Mouse (Mus musculus): ENCODE measurements around the gene Stab1. TPM values are rescaled to one million over a fixed set of nuclear protein-coding genes. Genes with fewer than 3 reads are reported as not detected.

The Stab1 gene
- polyA plus RNA-seq, 1 experiment from 2014 or later, result 15.7 TPM

DNA sequence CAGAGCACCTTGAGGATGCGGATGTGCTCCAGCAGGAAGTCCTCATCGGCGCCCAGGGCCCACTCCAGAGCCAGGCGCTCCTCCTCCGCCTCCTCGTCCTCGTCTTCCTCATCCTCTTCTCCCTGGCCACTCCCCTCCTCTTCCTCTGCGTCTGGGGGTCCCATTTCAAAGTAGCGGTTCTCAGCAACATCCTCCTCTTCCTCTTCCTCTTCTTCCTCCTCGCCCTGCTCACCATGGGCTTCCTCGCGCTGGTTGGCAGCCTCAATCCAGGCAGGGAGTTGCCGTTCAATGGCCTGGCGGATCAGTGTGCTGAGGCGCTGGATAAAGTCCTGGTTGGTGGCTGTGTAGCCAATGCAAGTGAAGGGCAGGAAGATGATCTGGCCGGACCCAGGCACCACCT lies 8.8 kb upstream of the Stab1 start:
- Histone ChIP-seq H3K4me2 (ENCODE audit: low read depth, severe bottlenecking) (no peak overlapping the region), H3K4me1 (ENCODE audit: control insufficient read depth, insufficient read depth, low read length) (no peaks in the 10 kb centered on the region), H3K27me3 (ENCODE audit: control insufficient read depth, insufficient read depth, low read length) (no peaks in the 10 kb centered on the region), H3K27ac (replicated peaks; ENCODE audit: low read depth, low read length) (no peak overlapping the region), H3K9ac (ENCODE audit: low read length) (no peak overlapping the region), H3K4me3 (ENCODE audit: low read depth, low read length) (no peak overlapping the region), H3K9me3 (ENCODE audit: control insufficient read depth, low read length) (no peaks in the 10 kb centered on the region), H3K36me3 (ENCODE audit: control insufficient read depth, insufficient read depth, low read length) (peaks cover 72% of the 10 kb centered on the region)
- DNase-seq (ENCODE audit: low spot score), result no peak
- no peak for ATAC-seq (ENCODE audit: insufficient number of reproducible peaks, low FRiP score, low TSS enrichment, low read depth)
- WGBS, result 91% methylated on average over 16 of the region's 16 CpGs

GRCm38 (mm10) chr14:31173537-31173936 lies 5.1 kb upstream of the Stab1 start:
- DNase-seq (ENCODE audit: low spot score) (no peak), ATAC-seq (ENCODE audit: insufficient number of reproducible peaks, low FRiP score, low TSS enrichment, low read depth) (no peak)
- no peaks in the 10 kb centered on the region for H3K4me1 ChIP-seq (ENCODE audit: control insufficient read depth, insufficient read depth, low read length)
- H3K27ac ChIP-seq (replicated peaks; ENCODE audit: low read depth, low read length), result no peak overlapping the region
- no peaks in the 10 kb centered on the region for H3K9me3 ChIP-seq (ENCODE audit: control insufficient read depth, low read length)
- WGBS, result 89% methylated on average over 7 of the region's 7 CpGs
- H3K9ac ChIP-seq (ENCODE audit: low read length), result no peak overlapping the region
- no peak overlapping the region for H3K4me3 ChIP-seq (ENCODE audit: low read depth, low read length)
- no peaks in the 10 kb centered on the region for H3K27me3 ChIP-seq (ENCODE audit: control insufficient read depth, insufficient read depth, low read length)
- H3K36me3 ChIP-seq (ENCODE audit: control insufficient read depth, insufficient read depth, low read length), result peaks cover 69% of the 10 kb centered on the region
- no peak overlapping the region for H3K4me2 ChIP-seq (ENCODE audit: low read depth, severe bottlenecking)

- Histone ChIP-seq H3K27ac (replicated peaks; ENCODE audit: low read depth, low read length) (no peak overlapping the region), H3K4me2 (ENCODE audit: low read depth, severe bottlenecking) (no peak overlapping the region), H3K4me3 (ENCODE audit: low read depth, low read length) (no peak overlapping the region), H3K36me3 (ENCODE audit: control insufficient read depth, insufficient read depth, low read length) (peaks cover 67% of the 10 kb centered on the region), H3K9ac (ENCODE audit: low read length) (no peak overlapping the region), H3K9me3 (ENCODE audit: control insufficient read depth, low read length) (no peaks in the 10 kb centered on the region), H3K4me1 (ENCODE audit: control insufficient read depth, insufficient read depth, low read length) (no peaks in the 10 kb centered on the region), H3K27me3 (ENCODE audit: control insufficient read depth, insufficient read depth, low read length) (no peaks in the 10 kb centered on the region)
- 93% methylated on average over 18 of the region's 18 CpGs for WGBS
- no peak for DNase-seq (ENCODE audit: low spot score)
- no peak for ATAC-seq (ENCODE audit: insufficient number of reproducible peaks, low FRiP score, low TSS enrichment, low read depth)
Measured at GRCm38 (mm10) chr14:31172781-31173455, 4.5 kb upstream of the Stab1 start.

DNA sequence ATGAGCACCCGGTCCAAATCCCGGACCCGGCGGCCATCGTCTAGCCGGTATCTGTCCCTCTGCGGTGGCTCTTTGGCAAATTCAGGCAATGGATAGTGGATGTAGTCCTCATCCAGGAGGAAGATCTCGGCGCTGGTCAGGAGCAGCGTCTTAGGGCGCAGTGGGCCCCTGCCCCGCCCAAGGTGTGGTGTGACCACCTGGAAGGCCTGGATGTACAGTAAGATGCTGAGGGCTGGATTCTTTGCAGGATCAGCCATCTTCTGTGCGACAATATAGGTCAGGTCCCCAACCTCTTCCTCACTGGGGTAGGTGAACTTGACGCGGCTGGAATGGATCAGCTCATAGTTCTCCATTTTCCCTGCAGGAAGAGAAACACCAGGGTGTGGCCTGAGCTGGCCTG lies 3.4 kb upstream of the Stab1 start:
- no peak overlapping the region for H3K9ac ChIP-seq (ENCODE audit: low read length)
- H3K27ac ChIP-seq (replicated peaks; ENCODE audit: low read depth, low read length), result no peak overlapping the region
- no peaks in the 10 kb centered on the region for H3K4me1 ChIP-seq (ENCODE audit: control insufficient read depth, insufficient read depth, low read length)
- DNase-seq (ENCODE audit: low spot score), result no peak
- H3K36me3 ChIP-seq (ENCODE audit: control insufficient read depth, insufficient read depth, low read length), result peaks cover 58% of the 10 kb centered on the region
- 95% methylated on average over 15 of the region's 15 CpGs for WGBS
- H3K9me3 ChIP-seq (ENCODE audit: control insufficient read depth, low read length), result no peaks in the 10 kb centered on the region
- no peak for ATAC-seq (ENCODE audit: insufficient number of reproducible peaks, low FRiP score, low TSS enrichment, low read depth)
- H3K4me3 ChIP-seq (ENCODE audit: low read depth, low read length), result no peak overlapping the region
- no peaks in the 10 kb centered on the region for H3K27me3 ChIP-seq (ENCODE audit: control insufficient read depth, insufficient read depth, low read length)
- no peak overlapping the region for H3K4me2 ChIP-seq (ENCODE audit: low read depth, severe bottlenecking)

GRCm38 (mm10) chr14:31171386-31171785 lies 2.9 kb upstream of the Stab1 start:
- no peaks in the 10 kb centered on the region for H3K27me3 ChIP-seq (ENCODE audit: control insufficient read depth, insufficient read depth, low read length)
- no peak for DNase-seq (ENCODE audit: low spot score)
- no peak overlapping the region for H3K27ac ChIP-seq (replicated peaks; ENCODE audit: low read depth, low read length)
- no peaks in the 10 kb centered on the region for H3K9me3 ChIP-seq (ENCODE audit: control insufficient read depth, low read length)
- no peak overlapping the region for H3K4me2 ChIP-seq (ENCODE audit: low read depth, severe bottlenecking)
- no peak overlapping the region for H3K9ac ChIP-seq (ENCODE audit: low read length)
- no peak overlapping the region for H3K4me3 ChIP-seq (ENCODE audit: low read depth, low read length)
- peaks cover 54% of the 10 kb centered on the region for H3K36me3 ChIP-seq (ENCODE audit: control insufficient read depth, insufficient read depth, low read length)
- H3K4me1 ChIP-seq (ENCODE audit: control insufficient read depth, insufficient read depth, low read length), result no peaks in the 10 kb centered on the region
- ATAC-seq (ENCODE audit: insufficient number of reproducible peaks, low FRiP score, low TSS enrichment, low read depth), result no peak
- WGBS, result 89% methylated on average over 11 of the region's 11 CpGs

- ATAC-seq (ENCODE audit: insufficient number of reproducible peaks, low FRiP score, low TSS enrichment, low read depth) (no peak), DNase-seq (ENCODE audit: low spot score) (no peak)
- Histone ChIP-seq H3K4me3 (ENCODE audit: low read depth, low read length) (no peak overlapping the region), H3K4me1 (ENCODE audit: control insufficient read depth, insufficient read depth, low read length) (no peaks in the 10 kb centered on the region), H3K9me3 (ENCODE audit: control insufficient read depth, low read length) (no peaks in the 10 kb centered on the region), H3K9ac (ENCODE audit: low read length) (no peak overlapping the region), H3K4me2 (ENCODE audit: low read depth, severe bottlenecking) (no peak overlapping the region), H3K27me3 (ENCODE audit: control insufficient read depth, insufficient read depth, low read length) (no peaks in the 10 kb centered on the region), H3K36me3 (ENCODE audit: control insufficient read depth, insufficient read depth, low read length) (peaks cover 50% of the 10 kb centered on the region), H3K27ac (replicated peaks; ENCODE audit: low read depth, low read length) (no peak overlapping the region)
- 90% methylated on average over 13 of the region's 13 CpGs for WGBS
Measured at GRCm38 (mm10) chr14:31170963-31171362, 2.5 kb upstream of the Stab1 start.

GRCm38 (mm10) chr14:31169508-31169907 lies 1.1 kb upstream of the Stab1 start:
- DNase-seq (ENCODE audit: low spot score) (no peak), ATAC-seq (ENCODE audit: insufficient number of reproducible peaks, low FRiP score, low TSS enrichment, low read depth) (no peak)
- H3K27me3 ChIP-seq (ENCODE audit: control insufficient read depth, insufficient read depth, low read length), result no peaks in the 10 kb centered on the region
- H3K4me2 ChIP-seq (ENCODE audit: low read depth, severe bottlenecking), result no peak overlapping the region
- WGBS, result 83% methylated on average over 6 of the region's 6 CpGs
- H3K9ac ChIP-seq (ENCODE audit: low read length), result no peak overlapping the region
- no peaks in the 10 kb centered on the region for H3K9me3 ChIP-seq (ENCODE audit: control insufficient read depth, low read length)
- peaks cover 2% of the 10 kb centered on the region; the same call in 1 of the 2 replicates for H3K4me1 ChIP-seq (ENCODE audit: control insufficient read depth, insufficient read depth, low read length)
- no peak overlapping the region for H3K27ac ChIP-seq (replicated peaks; ENCODE audit: low read depth, low read length)
- no peak overlapping the region for H3K4me3 ChIP-seq (ENCODE audit: low read depth, low read length)
- peaks cover 40% of the 10 kb centered on the region for H3K36me3 ChIP-seq (ENCODE audit: control insufficient read depth, insufficient read depth, low read length)

GRCm38 (mm10) chr14:31166827-31167226 lies 1.6 kb downstream of the Stab1 start:
- H3K9ac ChIP-seq (ENCODE audit: low read length), result no peak overlapping the region
- ATAC-seq (ENCODE audit: insufficient number of reproducible peaks, low FRiP score, low TSS enrichment, low read depth), result no peak

More at GRCm38 (mm10) chr14:31166827-31167226, 1.6 kb downstream of the Stab1 start:
- WGBS, result 72% methylated on average over 9 of the region's 9 CpGs
- peaks cover 2% of the 10 kb centered on the region; the same call in 1 of the 2 replicates for H3K4me1 ChIP-seq (ENCODE audit: control insufficient read depth, insufficient read depth, low read length)
- H3K4me2 ChIP-seq (ENCODE audit: low read depth, severe bottlenecking), result no peak overlapping the region
- DNase-seq (ENCODE audit: low spot score), result no peak
- H3K36me3 ChIP-seq (ENCODE audit: control insufficient read depth, insufficient read depth, low read length), result peaks cover 13% of the 10 kb centered on the region
- H3K9me3 ChIP-seq (ENCODE audit: control insufficient read depth, low read length), result no peaks in the 10 kb centered on the region
- H3K4me3 ChIP-seq (ENCODE audit: low read depth, low read length), result no peak overlapping the region
- H3K27ac ChIP-seq (replicated peaks; ENCODE audit: low read depth, low read length), result no peak overlapping the region
- H3K27me3 ChIP-seq (ENCODE audit: control insufficient read depth, insufficient read depth, low read length), result no peaks in the 10 kb centered on the region

All from limb, embryonic 11.5 days (tissue).